Mouse (Mus musculus): ENCODE measurements at regions not wholly inside any gene's neighbourhood (a gene's known extent, or its start where the extent isn't known, plus 50 kb on each side); places are given as distances from the start of the nearest gene placed in this dataset.

DNA sequence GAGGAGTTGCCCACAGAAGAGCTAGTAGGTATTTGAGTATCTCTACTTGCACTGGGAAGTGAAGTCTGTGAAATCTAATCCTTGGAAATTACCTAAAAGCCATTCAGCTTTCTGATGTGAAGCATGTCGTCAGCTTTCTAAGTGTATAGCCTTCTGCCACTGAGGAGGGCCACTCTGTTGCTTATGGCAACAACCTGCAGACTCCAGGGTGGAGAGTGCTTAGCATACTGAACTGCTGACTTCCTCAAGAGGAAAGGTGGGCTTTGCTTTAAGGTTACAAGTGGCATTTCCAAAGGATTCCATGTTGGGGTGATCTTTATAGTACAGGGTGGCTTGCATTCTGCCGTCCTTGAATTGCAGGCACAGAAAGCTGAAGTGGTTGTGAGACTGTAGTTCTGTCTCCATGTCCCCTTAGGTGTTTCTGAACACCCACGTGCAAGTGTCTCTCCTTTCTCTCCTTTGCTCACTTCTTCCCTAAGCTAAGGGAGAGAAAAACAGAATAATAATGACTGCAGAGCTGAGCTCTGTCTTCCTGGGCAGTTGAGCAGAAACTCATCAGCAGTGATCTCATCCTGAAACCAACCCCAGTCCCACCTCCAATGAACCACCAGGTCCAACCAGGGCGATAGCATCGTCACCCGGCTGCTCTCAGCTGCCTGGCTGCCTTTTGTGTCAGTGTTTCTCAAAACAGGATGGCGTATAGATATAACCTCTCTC lies 292.3 kb upstream of the Nrp1 start:
- TF ChIP-seq ZNF384 (IDR thresholded peaks at IDR 0.05; ENCODE audit: low read depth, low read length) = no peak
- TF ChIP-seq MAFK (IDR thresholded peaks at IDR 0.05; ENCODE audit: insufficient read depth, low read depth, low read length) = no peak
- no peak for TF ChIP-seq CHD2 (IDR thresholded peaks at IDR 0.05; ENCODE audit: low read depth, low read length)

Data from ES-E14 (cell line).